Mouse (Mus musculus) liver, embryonic 14.5 days (tissue): ENCODE measurements at regions not wholly inside any gene's neighbourhood (a gene's known extent, or its start where the extent isn't known, plus 50 kb on each side); places are given as distances from the start of the nearest gene placed in this dataset.

Source experiments
- CTCF ChIP-seq: IDR thresholded peaks from 2 replicates; pipeline ENCODE4 v1.5.1; 2016; ENCODE audit warnings: antibody characterized with exemption, low read depth, control low read depth
- EP300 ChIP-seq: IDR thresholded peaks from 2 replicates; pipeline ENCODE4 v1.6.1; 2016; ENCODE audit warnings: antibody characterized with exemption, low read depth

- no peak for TF ChIP-seq CTCF
- no peak for TF ChIP-seq EP300
Observed at GRCm38 (mm10) chr12:110025171-110025570, 253.7 kb upstream of the Dio3 start.
